In the genomic region with DNA sequence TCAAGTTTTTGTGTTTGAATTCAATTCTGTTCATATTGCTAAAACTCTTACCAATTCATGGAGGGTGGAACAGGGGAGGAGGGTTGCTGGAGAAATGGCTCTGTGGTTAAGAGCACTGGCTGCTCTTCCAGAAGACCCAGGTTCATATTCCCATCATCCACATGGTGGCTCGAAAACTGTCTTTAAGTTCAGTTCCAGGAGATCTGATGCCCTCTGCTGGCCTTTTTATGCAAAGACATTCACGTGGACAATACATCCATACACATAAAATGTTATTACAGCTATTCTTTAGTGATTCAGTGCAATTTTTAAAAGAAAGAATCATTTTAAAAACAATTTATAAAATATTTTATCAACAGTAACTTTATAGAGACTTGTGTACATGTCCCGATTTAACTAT, we compare ENCODE assay signal across 20 mouse cellular contexts.
DNase-seq lines count a peak whose midpoint lies in the region; ATAC-seq and TF ChIP-seq lines count a peak whose summit lies in the region.
"Had no signal": no experiment of that assay in that cellular context is flagged by ENCODE, and none has a peak within 500 bp of the region (broad histone marks: within the 10 kb centered on the region; RNA-seq: fewer than 3 reads in every experiment).

No protein-coding gene starts in this region.

- no peak overlapping the region for H3K4me3 ChIP-seq in heart, adult 2 months
- no peak overlapping the region for H3K4me3 ChIP-seq in liver, postnatal 0 days (ENCODE audit: low read depth, low read length)
- H3K4me3 ChIP-seq in E14TG2a.4 (replicated peaks; ENCODE audit: low read length): no peak overlapping the region
- H3K4me3 ChIP-seq in small intestine, adult 2 months (ENCODE audit: low read depth, low read length): no peak overlapping the region
- H3K4me3 ChIP-seq in embryonic facial prominence, embryonic 10.5 days: no peak overlapping the region
- H3K4me3 ChIP-seq in forebrain, embryonic 12.5 days (replicated peaks): no peak overlapping the region
- H3K4me3 ChIP-seq: erythroblast, embryonic 14.5 days; heart, embryonic 15.5 days; hindbrain, embryonic 13.5 days; limb, embryonic 12.5 days; neural tube, embryonic 13.5 days; stomach, embryonic 15.5 days had no signal

- H3K4me2 ChIP-seq in liver, postnatal 0 days (ENCODE audit: low read depth, low read length): no peak overlapping the region
- H3K4me2 ChIP-seq in forebrain, embryonic 12.5 days: no peak overlapping the region
- H3K4me2 ChIP-seq: heart, embryonic 15.5 days; hindbrain, embryonic 13.5 days; limb, embryonic 12.5 days; neural tube, embryonic 13.5 days; stomach, embryonic 15.5 days had no signal

- no peak for TF ChIP-seq POLR2A in heart, adult 2 months (IDR thresholded peaks at IDR 0.05; ENCODE audit: insufficient read depth, low read depth, low read length)
- TF ChIP-seq POLR2A in small intestine, adult 2 months (IDR thresholded peaks at IDR 0.05; ENCODE audit: low read depth, low read length): no peak

- H3K27ac ChIP-seq in heart, adult 2 months: no peak overlapping the region
- no peak overlapping the region for H3K27ac ChIP-seq in liver, postnatal 0 days (ENCODE audit: low read depth)
- no peak overlapping the region for H3K27ac ChIP-seq in small intestine, adult 2 months (ENCODE audit: insufficient read depth, low read depth, low read length)
- H3K27ac ChIP-seq in embryonic facial prominence, embryonic 10.5 days (replicated peaks): no peak overlapping the region
- no peak overlapping the region for H3K27ac ChIP-seq in forebrain, embryonic 12.5 days
- H3K27ac ChIP-seq: heart, embryonic 15.5 days; hindbrain, embryonic 13.5 days; limb, embryonic 12.5 days; neural tube, embryonic 13.5 days; stomach, embryonic 15.5 days had no signal

- DNase-seq in heart, adult 2 months: no peak
- DNase-seq in heart, adult 8-10 months (ENCODE audit: low spot score): no peak
- DNase-seq in liver, postnatal 0 days: no peak
- DNase-seq in liver: no peak
- no peak for DNase-seq in embryonic facial prominence, embryonic 10.5 days (ENCODE audit: low spot score)
- DNase-seq: adrenal gland, postnatal 36 days; cerebellum, postnatal 10 days; gastrocnemius, postnatal 25 days; kidney, adult 18-20 months; lung, adult 2 months had no signal

- peak; percentile 40 for TF ChIP-seq CTCF in heart, adult 2 months (IDR thresholded peaks at IDR 0.05)
- TF ChIP-seq CTCF in liver, postnatal 0 days (IDR thresholded peaks at IDR 0.05; ENCODE audit: low read depth): peak; percentile 43
- TF ChIP-seq CTCF in E14TG2a.4 (conservative IDR thresholded peaks at IDR 0.05; ENCODE audit: low read length): peak; percentile 58
- TF ChIP-seq CTCF in small intestine, adult 2 months (IDR thresholded peaks at IDR 0.05; ENCODE audit: extremely low read depth, insufficient read length, insufficient replicate concordance, low read depth, low read length): peak; percentile 36; the same call in 1 of the 2 replicates

- H3K79me2 ChIP-seq in heart, adult 2 months (replicated peaks; ENCODE audit: control insufficient read depth, insufficient read depth, low read length): no peaks in the 10 kb centered on the region; the same call in 1 of the 2 replicates

- no peaks in the 10 kb centered on the region for H3K4me1 ChIP-seq in heart, adult 2 months (ENCODE audit: control insufficient read depth, insufficient read depth, low read length)
- H3K4me1 ChIP-seq in liver, postnatal 0 days (ENCODE audit: insufficient read depth): no peaks in the 10 kb centered on the region
- H3K4me1 ChIP-seq in E14TG2a.4 (replicated peaks; ENCODE audit: low read depth, low read length): peaks cover 6% of the 10 kb centered on the region; the same call in 1 of the 2 replicates
- no peaks in the 10 kb centered on the region for H3K4me1 ChIP-seq in small intestine, adult 2 months (ENCODE audit: control insufficient read depth, insufficient read depth, insufficient read length, low read length)
- H3K4me1 ChIP-seq in embryonic facial prominence, embryonic 10.5 days: peaks cover 8% of the 10 kb centered on the region
- H3K4me1 ChIP-seq in forebrain, embryonic 12.5 days: no peaks in the 10 kb centered on the region
- H3K4me1 ChIP-seq: heart, embryonic 15.5 days; hindbrain, embryonic 13.5 days; limb, embryonic 12.5 days; neural tube, embryonic 13.5 days; stomach, embryonic 15.5 days had no signal

- no peaks in the 10 kb centered on the region for H3K36me3 ChIP-seq in heart, adult 2 months (ENCODE audit: control insufficient read depth, insufficient read depth, low read length)
- H3K36me3 ChIP-seq in liver, postnatal 0 days (replicated peaks; ENCODE audit: insufficient read depth, low read length): no peaks in the 10 kb centered on the region
- no peaks in the 10 kb centered on the region for H3K36me3 ChIP-seq in E14TG2a.4 (ENCODE audit: insufficient read depth, low read length)
- H3K36me3 ChIP-seq in small intestine, adult 2 months (ENCODE audit: control insufficient read depth, insufficient read depth, low read length): no peaks in the 10 kb centered on the region
- no peaks in the 10 kb centered on the region for H3K36me3 ChIP-seq in embryonic facial prominence, embryonic 10.5 days (replicated peaks)
- H3K36me3 ChIP-seq in forebrain, embryonic 12.5 days (replicated peaks): no peaks in the 10 kb centered on the region
- H3K36me3 ChIP-seq: heart, embryonic 15.5 days; hindbrain, embryonic 13.5 days; limb, embryonic 12.5 days; neural tube, embryonic 13.5 days; stomach, embryonic 15.5 days had no signal

- H3K27me3 ChIP-seq in heart, adult 2 months (ENCODE audit: control insufficient read depth, insufficient read depth, low read length): no peaks in the 10 kb centered on the region
- no peaks in the 10 kb centered on the region for H3K27me3 ChIP-seq in liver, postnatal 0 days (ENCODE audit: insufficient read depth, low read length)
- no peaks in the 10 kb centered on the region for H3K27me3 ChIP-seq in E14TG2a.4 (ENCODE audit: insufficient read depth, low read length)
- no peaks in the 10 kb centered on the region for H3K27me3 ChIP-seq in small intestine, adult 2 months (ENCODE audit: control insufficient read depth, insufficient read depth, low read length)
- H3K27me3 ChIP-seq in embryonic facial prominence, embryonic 10.5 days (replicated peaks; ENCODE audit: low read depth, poor library complexity, severe bottlenecking): no peaks in the 10 kb centered on the region
- H3K27me3 ChIP-seq in forebrain, embryonic 12.5 days: no peaks in the 10 kb centered on the region
- H3K27me3 ChIP-seq: heart, embryonic 15.5 days; hindbrain, embryonic 13.5 days; limb, embryonic 12.5 days; neural tube, embryonic 13.5 days; stomach, embryonic 15.5 days had no signal

- ATAC-seq in liver, postnatal 0 days: no peak
- no peak for ATAC-seq in forebrain, embryonic 12.5 days (ENCODE audit: low FRiP score)
- ATAC-seq: forebrain, embryonic 16.5 days had no signal

- H3K9ac ChIP-seq in heart, adult 2 months (ENCODE audit: low read depth, low read length): no peak overlapping the region
- no peak overlapping the region for H3K9ac ChIP-seq in liver, postnatal 0 days (replicated peaks)
- no peak overlapping the region for H3K9ac ChIP-seq in forebrain, embryonic 12.5 days
- H3K9ac ChIP-seq: heart, embryonic 15.5 days; hindbrain, embryonic 13.5 days; limb, embryonic 12.5 days; neural tube, embryonic 13.5 days; stomach, embryonic 15.5 days had no signal

- no peaks in the 10 kb centered on the region for H3K9me3 ChIP-seq in liver, postnatal 0 days (ENCODE audit: low read length)
- peaks cover 4% of the 10 kb centered on the region for H3K9me3 ChIP-seq in E14TG2a.4 (ENCODE audit: low read length)
- H3K9me3 ChIP-seq in embryonic facial prominence, embryonic 10.5 days: peaks cover 8% of the 10 kb centered on the region; the same call in 1 of the 2 replicates
- no peaks in the 10 kb centered on the region for H3K9me3 ChIP-seq in forebrain, embryonic 12.5 days
- H3K9me3 ChIP-seq: heart, embryonic 15.5 days; hindbrain, embryonic 13.5 days; stomach, embryonic 15.5 days had no signal

- TF ChIP-seq EP300 in heart, adult 2 months (IDR thresholded peaks at IDR 0.05; ENCODE audit: insufficient read depth, low read depth, low read length): no peak
- TF ChIP-seq EP300 in liver, postnatal 0 days (IDR thresholded peaks at IDR 0.05; ENCODE audit: low read depth): no peak

- intact Hi-C loops in heart, adult 2 months (cut with DNase I): no loop called here

- WGBS in heart, adult 2 months: 75% methylated on average over 3 of the region's 3 CpGs
- 69% methylated on average over 3 of the region's 3 CpGs for WGBS in liver, postnatal 0 days (ENCODE audit: insufficient replicate concordance)
- WGBS in small intestine, adult 2 months: 84% methylated on average over 3 of the region's 3 CpGs
- 76% methylated on average over 3 of the region's 3 CpGs for WGBS in embryonic facial prominence, embryonic 10.5 days
- WGBS in forebrain, embryonic 12.5 days: 77% methylated on average over 3 of the region's 3 CpGs
